Mouse (Mus musculus) c-Kit-negative CD71-positive TER-119-positive erythroid progenitor cells, embryonic 14.5 days (primary cell): ENCODE results near the gene Lamtor2.

Source experiments
- DNase-seq: peaks from one replicate; pipeline ENCODE4 v3.0.0-alpha.2; 2013; ENCODE audit warnings: low read depth, low spot score

The Lamtor2 gene

GRCm38 (mm10) chr3:88543174-88543573, 9.7 kb downstream of the Lamtor2 start:
- no peak for DNase-seq

- no peak for DNase-seq
These were observed 10.4 kb downstream of the Lamtor2 start for GRCm38 (mm10) chr3:88542486-88542885.

GRCm38 (mm10) chr3:88541622-88542401, 11.1 kb downstream of the Lamtor2 start:
- DNase-seq: no peak

GRCm38 (mm10) chr3:88540085-88540484, 12.8 kb downstream of the Lamtor2 start:
- no peak for DNase-seq

- DNase-seq: no peak
These were observed 13.5 kb downstream of the Lamtor2 start for GRCm38 (mm10) chr3:88539397-88539796.

GRCm38 (mm10) chr3:88538271-88539145, 14.4 kb downstream of the Lamtor2 start:
- DNase-seq: no peak

- no peak for DNase-seq
These were observed 15.7 kb downstream of the Lamtor2 start for GRCm38 (mm10) chr3:88537146-88537545.

GRCm38 (mm10) chr3:88536103-88536930, 16.6 kb downstream of the Lamtor2 start:
- no peak for DNase-seq

GRCm38 (mm10) chr3:88535527-88535926, 17.3 kb downstream of the Lamtor2 start:
- DNase-seq: no peak

GRCm38 (mm10) chr3:88535005-88535404, 17.9 kb downstream of the Lamtor2 start:
- no peak for DNase-seq

GRCm38 (mm10) chr3:88533706-88534105, 19.2 kb downstream of the Lamtor2 start:
- DNase-seq: no peak

GRCm38 (mm10) chr3:88532689-88533511, 20.0 kb downstream of the Lamtor2 start:
- no peak for DNase-seq

GRCm38 (mm10) chr3:88532299-88532674, 20.6 kb downstream of the Lamtor2 start, which contains the start of gene Mex3a:
Gene Mex3a (plus strand): TSS chr3:88532395.
- no peak for DNase-seq

- no peak for DNase-seq
These were observed 21.3 kb downstream of the Lamtor2 start for GRCm38 (mm10) chr3:88531348-88532298.

- no peak for DNase-seq
These were observed 22.6 kb downstream of the Lamtor2 start for GRCm38 (mm10) chr3:88530082-88530864.

GRCm38 (mm10) chr3:88529204-88530000, 23.5 kb downstream of the Lamtor2 start:
- DNase-seq: no peak

GRCm38 (mm10) chr3:88528646-88529045, 24.2 kb downstream of the Lamtor2 start:
- DNase-seq: no peak

GRCm38 (mm10) chr3:88527565-88527964, 25.3 kb downstream of the Lamtor2 start:
- no peak for DNase-seq
